Mouse (Mus musculus): ENCODE results near the gene Adsl. TPM values are rescaled to one million over a fixed set of nuclear protein-coding genes. Genes with fewer than 3 reads are reported as not detected.
"Not testable (repeated sequence)": the region's sequence is repeated elsewhere in the genome, so short reads cannot be mapped to it uniquely, and the experiment has no call there.

Adsl gene
- 69.8 and 72.3 TPM in 2 replicates for total RNA-seq (2017)

DNA sequence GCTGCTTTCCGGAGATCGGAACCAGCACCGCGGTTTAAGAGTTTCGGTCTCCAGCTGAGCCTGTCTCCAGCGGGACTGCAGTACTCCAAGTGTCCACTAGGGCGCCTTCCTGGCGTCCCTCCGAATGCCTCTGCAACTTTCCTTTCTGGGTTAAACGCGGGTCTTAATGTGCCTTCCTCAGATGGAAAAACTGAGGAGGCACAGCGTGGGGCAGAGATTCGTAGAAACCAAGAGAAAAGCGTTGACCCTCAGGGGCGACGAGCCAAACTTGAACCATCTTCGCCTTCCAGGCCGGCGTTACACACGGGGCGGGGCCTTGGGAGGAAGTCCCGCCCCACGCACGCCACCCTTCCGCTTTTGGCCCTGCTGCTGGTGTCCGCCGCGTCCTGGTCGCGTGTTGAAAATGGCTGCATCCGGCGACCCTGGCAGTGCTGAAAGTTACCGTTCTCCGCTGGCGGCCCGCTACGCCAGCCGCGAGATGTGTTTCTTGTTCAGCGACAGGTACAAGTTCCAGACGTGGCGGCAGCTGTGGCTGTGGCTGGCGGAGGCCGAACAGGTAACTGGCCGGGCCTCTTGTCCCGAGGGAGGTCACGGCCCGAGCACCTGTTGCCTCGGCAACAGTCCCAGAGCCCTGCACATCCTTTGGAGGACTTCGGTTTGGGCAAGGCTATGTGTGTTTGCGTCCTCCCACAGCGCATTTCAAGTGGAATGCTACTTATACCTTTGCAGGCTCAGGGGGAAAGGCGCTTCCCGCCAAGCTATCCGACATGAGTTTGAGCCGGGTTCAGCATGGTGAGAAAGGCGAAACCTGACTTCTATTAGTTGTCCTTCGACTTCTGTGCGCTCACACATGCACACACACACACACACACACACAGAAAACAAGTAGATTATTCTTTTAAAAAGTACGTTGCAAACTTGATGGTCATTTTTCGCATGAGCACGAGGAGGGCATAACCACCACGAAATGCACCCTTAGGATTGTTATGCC lies at the start of gene Adsl:
Gene Adsl (plus strand): TSS at position 346 of the 991 bp plus-strand sequence.
- ATAC-seq (ENCODE audit: extremely low read depth, insufficient number of reproducible peaks, low FRiP score, poor library complexity, severe bottlenecking), result peak; percentile 92

DNA sequence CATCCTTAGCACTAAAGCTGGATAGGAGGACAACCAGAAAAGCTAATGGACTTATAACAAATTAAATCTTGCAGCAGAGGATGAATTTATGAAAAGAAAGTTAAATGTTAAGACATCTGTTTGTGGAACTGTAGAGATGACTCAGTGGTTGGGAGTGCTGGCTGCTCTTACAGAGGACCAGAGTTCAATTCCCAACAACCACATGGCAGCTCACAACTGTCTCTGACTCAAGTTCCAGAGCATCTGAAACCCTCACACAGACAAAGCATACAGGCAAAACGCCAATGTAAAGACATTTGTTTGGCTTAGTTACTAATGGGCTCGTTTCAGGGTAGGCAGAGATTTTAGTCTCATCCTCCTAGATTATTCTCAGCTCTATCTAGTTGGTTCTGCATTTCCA lies 48.5 kb upstream of the Adsl start:
- no peak for ATAC-seq (ENCODE audit: extremely low read depth, insufficient number of reproducible peaks, low FRiP score, poor library complexity, severe bottlenecking)

DNA sequence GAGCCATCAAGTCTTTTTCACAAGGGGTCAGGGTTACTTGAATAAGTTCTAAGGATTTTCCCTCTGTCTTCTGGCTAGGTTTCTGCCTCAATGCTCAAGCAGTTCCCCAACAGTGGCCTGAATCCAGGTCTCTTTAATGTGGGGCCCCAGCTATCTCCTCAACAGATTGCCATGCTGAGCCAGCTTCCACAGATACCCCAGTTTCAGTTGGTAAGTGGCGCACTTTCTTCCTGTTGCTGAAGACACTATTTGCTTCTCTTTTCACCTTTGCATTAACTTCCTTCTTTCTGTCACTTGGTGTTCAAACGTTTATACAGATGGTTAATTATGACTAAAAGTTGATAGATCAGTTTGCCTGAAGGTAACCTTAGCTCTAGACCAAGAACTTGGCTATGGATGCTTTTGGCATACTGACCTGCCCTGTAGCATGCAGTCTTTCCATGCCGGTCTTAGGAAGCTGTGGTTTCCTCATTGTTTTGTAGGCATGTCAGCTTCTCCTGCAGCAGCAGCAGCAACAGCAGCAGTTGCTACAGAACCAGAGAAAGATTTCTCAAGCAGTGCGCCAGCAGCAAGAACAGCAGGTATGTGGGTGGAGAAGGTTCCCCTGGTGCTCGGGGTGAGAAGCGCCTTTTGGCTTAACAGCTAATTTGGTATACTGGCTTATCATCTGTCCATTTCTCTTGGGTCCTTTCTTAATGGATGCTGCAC lies 46.3 kb upstream of the Adsl start:
- peak; percentile 28; the same call in 1 of the 2 replicates for ATAC-seq (ENCODE audit: extremely low read depth, insufficient number of reproducible peaks, low FRiP score, poor library complexity, severe bottlenecking)

DNA sequence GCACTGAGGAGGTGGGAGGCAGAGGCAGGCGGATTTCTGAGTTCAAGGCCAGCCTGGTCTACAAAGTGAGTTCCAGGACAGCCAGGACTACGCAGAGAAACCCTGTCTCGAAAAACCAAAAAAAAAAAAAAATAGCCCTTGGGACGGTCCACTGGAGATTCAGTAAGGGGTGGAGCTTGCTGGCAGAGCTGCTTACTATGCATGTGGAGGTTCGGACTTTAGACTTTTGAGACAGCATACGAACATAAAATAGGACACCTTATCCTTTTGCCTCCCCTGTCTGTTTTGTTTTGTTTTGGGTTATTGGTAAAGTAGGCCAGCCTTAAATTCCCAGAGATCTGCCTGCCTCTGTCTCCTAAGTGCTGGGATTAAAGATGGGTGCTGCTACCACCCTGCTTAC lies 43.5 kb upstream of the Adsl start:
- not testable (repeated sequence) for ATAC-seq (ENCODE audit: extremely low read depth, insufficient number of reproducible peaks, low FRiP score, poor library complexity, severe bottlenecking)

DNA sequence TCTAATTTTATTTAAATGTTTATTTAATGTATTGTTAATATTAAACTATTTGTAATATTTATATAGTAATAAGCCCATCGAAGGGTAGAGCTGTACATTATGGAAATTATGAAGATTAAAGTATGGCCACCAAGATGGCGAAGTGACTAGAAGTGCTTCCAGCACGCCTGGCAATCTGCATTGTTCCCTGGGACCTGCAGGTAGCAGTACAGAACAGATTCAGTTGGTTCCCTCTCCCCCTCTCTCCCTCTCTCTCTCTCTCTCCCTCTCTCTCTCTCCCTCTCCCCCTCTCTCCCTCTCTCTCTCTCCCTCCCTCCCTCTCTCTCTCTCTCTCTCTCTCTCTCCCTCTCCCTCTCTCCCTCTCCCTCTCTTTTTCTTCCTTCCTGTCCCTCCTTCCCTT lies 38.1 kb upstream of the Adsl start:
- ATAC-seq (ENCODE audit: extremely low read depth, insufficient number of reproducible peaks, low FRiP score, poor library complexity, severe bottlenecking), result no peak

DNA sequence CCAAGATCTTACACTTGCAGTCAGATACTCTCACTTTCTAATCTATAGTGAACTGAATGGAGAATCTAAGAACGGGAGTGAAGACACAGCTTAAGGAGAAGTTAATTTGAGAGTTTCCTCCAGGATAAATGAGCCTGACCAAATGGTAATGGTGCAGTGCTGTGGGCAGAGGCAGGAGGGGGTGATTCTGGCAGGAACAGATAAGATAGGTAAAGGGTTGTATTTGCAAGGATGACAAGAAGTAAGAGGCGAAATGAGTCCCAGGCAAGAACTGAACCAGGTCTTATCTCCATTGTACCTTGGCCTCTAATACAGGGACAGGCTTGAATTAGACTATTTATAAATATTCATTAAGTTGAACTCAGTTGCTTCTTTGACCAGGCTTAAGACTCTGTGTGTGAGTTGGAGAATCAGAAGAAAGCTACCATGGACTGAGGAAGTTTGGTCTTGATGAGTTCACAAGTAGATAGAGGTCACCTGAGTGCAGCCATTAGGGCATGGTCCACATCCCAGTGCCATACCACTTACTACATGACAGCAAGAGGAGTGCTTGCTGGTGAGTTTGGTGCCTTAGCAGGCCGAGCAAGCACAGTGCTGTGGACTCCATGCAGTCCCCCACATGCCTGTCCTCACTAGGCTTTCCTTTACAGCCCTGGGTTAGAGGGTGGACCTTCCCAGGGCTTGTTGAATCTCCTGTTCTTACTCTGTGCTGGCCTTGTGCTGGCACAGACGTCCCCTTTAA lies 37.3 kb upstream of the Adsl start:
- ATAC-seq (ENCODE audit: extremely low read depth, insufficient number of reproducible peaks, low FRiP score, poor library complexity, severe bottlenecking), result no peak

DNA sequence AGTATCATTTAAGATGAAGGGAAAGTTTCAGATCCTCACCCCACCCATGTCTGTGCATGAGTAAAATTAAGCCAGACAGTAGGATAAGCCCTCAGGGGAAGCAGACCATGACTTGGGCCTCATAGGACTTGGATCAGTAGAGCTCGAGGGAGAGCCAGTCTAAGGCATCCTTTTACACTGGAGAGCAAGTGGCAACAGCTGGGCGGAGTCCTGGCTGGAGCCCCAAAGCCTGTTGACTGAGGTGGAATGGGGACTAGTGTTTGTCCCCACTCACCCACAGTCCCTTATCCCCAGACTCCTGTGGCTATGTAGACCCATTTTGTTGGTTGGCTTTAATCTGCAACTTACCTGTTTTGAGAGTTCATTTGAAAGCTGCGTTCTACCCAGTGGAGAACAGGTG lies 36.1 kb upstream of the Adsl start:
- ATAC-seq (ENCODE audit: extremely low read depth, insufficient number of reproducible peaks, low FRiP score, poor library complexity, severe bottlenecking), result no peak

DNA sequence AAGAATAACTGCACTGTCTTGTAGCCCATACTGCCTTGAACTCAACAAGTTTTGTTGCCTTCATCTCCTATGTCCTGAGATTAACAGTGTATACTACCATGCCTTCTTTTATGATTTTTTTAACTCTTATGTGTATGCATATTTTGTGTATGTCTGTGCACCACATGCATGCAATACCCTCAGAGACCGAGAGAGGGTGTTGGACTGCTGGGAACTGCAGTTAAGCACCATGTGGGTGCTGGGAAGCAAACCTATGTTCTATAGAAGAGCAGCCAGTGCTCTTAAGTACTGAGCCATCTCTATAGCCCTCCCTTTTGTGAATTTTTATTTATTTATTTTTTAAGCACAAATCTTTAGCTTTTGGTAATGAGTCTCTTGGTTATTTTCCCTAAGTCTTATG lies 34.5 kb upstream of the Adsl start:
- no peak for ATAC-seq (ENCODE audit: extremely low read depth, insufficient number of reproducible peaks, low FRiP score, poor library complexity, severe bottlenecking)

DNA sequence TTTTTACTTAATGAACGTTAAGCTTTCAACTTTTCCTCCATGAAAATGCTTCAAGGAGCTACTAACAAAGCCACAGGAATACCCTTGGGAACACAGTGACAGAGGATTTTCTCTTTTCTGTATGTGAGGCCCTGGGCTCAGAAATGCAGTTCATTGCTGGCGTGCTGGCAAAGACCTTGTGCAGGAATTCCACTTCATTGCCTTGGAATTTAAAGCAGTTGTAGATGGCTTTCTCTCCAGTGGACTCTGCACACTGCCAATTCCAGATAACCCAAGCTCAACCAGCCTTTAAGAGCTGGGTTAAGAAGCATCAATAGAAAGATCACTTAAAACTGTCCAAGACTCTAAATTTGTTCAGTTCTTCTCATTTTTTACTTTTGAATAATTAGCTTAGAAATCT lies 32.4 kb upstream of the Adsl start:
- no peak for ATAC-seq (ENCODE audit: extremely low read depth, insufficient number of reproducible peaks, low FRiP score, poor library complexity, severe bottlenecking)

DNA sequence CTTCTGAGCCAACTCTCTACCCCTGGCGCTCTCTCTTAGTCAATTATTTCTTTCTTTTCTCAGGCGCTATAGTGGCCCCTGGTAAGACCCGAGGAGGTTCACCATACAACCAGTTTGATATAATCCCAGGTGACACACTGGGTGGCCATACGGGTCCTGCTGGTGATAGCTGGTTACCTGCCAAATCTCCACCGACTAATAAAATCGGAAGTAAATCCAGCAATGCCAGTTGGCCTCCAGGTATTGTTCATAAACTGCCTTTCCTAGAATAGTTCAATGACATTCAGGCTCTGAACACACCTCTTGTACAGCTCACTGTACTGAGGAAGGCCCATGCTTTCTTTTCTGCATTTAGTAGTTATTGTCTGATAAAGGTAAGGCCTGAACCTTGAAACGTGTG lies 31.7 kb upstream of the Adsl start:
- ATAC-seq (ENCODE audit: extremely low read depth, insufficient number of reproducible peaks, low FRiP score, poor library complexity, severe bottlenecking), result no peak

DNA sequence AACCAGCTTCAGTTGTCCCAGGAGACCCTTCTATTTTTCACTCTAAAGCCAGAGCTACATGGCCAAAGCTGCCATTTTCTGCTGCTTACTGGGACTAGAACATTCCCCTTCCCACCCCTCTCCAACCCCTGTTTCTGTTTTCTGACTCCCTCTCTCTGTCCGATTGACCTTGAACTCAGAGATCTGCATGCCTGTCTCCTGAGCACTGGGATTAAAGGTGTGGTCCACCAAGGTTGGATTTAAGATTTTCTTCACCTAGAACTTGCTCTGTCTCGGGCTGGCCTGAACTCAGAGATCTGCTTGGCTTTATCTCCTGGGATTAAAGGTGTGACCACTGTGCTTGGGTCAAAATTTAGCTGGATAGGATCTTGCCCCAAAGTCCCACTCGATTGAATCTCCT lies 27.9 kb upstream of the Adsl start:
- ATAC-seq (ENCODE audit: extremely low read depth, insufficient number of reproducible peaks, low FRiP score, poor library complexity, severe bottlenecking), result no peak

DNA sequence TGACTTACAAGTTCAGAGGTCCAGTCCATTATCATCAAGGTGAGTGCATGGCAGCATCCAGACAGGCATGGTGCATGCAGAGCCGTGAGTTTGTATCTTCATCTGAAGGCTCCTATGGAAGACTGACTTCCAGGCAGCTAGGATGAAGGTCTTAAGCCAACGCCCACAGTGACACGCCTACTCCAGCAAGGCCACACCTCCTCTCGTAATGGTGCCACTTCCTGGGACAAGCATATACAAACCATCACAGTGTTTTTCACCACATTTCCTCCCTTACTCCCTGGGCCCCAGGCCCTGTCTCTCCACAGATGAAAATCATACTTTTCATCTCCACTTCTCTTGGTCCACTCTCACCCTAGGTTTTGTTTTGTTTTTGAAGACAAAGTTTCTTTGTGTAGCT lies 26.5 kb upstream of the Adsl start:
- no peak for ATAC-seq (ENCODE audit: extremely low read depth, insufficient number of reproducible peaks, low FRiP score, poor library complexity, severe bottlenecking)

DNA sequence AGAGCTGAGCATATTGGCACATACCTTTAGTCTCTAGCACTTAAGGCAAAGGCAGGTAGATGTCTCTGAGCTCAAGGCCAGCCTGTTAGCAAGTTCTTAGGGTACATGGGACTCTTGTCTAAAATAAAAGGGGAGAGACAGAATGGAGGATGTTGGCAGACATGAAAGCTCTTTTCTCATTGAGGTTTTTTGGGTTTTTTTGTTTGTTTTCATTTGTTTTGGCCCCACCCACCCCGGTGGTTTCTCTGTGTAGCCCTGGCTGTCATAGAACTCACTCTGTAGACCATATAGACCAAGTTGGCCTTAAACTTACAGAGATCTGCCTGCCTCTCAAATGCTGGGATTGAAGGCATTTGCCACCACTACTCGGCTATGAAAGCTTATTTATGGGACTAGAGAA lies 24.1 kb upstream of the Adsl start:
- no peak for ATAC-seq (ENCODE audit: extremely low read depth, insufficient number of reproducible peaks, low FRiP score, poor library complexity, severe bottlenecking)

DNA sequence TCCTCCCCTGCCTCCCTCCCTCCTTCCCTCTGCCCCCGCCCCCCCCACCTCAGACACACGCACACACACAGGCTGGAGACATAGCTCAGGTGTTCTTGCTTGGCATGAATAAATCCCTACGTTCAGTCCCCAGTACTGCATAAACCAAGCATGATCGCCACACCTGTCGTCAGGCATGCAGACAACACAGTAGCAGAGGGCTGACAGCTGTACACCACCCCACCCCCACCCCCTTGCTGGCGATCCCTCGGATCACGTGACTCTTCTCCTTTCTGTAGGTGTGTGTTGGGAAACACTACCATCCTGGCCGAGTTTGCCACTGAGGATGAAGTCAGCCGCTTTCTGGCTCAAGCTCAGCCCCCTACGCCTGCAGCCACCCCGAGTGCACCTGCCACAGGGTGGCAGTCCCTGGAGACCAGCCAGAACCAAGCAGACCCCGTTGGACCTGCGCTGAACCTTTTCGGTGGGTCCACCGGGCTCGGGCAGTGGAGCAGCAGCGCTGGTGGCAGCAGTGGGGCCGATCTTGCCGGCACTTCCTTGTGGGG lies 19.4 kb upstream of the Adsl start:
- ATAC-seq (ENCODE audit: extremely low read depth, insufficient number of reproducible peaks, low FRiP score, poor library complexity, severe bottlenecking), result no peak

DNA sequence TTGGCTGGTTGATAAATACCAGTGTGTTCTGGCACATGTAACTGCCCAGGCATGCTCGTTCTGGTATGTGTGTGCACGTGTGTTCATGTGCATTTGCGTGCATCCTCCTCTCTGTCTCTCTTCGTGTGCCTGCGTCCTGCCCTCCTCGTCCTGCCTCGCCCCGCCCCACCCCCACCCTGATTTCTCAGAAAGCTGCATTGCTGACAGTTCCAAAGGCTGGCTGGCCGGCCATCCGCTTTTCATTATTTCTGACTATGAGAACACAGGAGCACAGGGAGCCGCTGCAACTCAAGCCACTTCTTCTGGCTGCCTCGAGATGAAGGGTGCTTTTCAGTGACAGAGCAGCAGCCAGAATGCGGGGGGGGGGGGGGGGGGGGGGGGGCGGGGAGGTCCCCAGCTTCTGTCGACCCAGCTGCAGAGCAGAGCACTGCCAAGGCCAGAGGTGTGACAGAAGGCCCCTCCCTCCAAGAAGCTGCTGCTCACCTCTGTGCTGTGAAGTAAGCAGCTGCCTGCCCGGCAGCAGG lies 18.2 kb upstream of the Adsl start:
- ATAC-seq (ENCODE audit: extremely low read depth, insufficient number of reproducible peaks, low FRiP score, poor library complexity, severe bottlenecking), result no peak

DNA sequence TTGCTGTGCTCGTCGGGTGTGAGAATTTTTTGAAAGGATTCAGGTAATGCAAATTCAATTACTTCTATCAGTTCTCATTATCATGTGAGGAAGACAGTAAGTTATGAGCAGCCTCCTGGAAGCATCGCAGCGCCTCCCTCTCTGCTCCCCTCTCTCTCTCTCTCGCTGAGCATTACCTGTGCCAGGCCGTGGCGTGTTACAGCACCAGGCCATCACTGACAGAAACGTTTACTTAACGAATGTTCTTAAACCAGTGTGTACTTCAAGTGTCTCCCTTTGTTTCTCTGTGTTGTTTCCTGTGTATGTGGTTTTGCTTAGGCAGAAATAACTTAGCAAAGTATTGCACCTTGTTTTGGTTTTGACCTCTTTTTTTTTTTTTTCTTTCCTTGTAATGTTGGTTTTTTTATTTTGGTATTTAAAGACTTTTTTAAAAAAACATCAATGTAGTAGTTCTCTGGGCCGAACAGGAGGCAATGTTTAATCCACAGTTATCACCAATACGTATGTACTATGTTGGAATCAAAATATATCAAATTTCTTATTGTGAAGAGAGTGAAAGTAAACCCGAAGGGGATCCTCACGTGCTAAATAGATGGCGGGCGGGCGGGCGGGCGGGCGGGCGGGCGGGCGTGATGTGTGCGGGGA lies 17.5 kb upstream of the Adsl start:
- not testable (repeated sequence) for ATAC-seq (ENCODE audit: extremely low read depth, insufficient number of reproducible peaks, low FRiP score, poor library complexity, severe bottlenecking)

DNA sequence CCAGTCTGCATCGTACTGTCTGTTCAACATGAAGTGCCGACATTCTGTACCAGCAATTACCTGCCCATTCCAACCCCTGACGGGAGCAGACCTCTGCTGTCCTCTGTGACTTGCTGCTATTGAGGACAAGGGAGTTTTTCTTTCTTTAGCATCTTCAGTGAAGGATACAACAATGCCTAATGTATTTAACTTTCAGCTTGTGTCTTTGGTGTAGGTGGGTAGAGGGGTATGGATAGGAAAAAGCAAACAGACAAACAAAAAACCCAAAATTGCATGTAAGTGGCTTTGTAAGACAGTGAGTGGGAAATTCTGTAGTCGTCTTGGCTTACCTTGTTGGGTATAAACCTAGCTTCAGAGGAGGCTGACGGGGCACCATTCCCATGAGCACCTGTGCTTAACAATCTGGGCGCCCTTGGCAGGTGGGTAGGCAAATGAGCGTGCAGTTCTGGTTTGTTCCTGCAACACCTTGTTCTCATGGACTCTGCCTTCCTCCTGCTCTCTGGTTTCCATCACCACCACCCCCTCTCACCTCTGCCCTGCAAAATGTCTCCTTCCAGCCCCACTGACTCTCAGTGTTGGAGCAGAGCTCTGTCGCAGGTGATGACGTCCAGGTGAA lies 16.8 kb upstream of the Adsl start:
- no peak for ATAC-seq (ENCODE audit: extremely low read depth, insufficient number of reproducible peaks, low FRiP score, poor library complexity, severe bottlenecking)

DNA sequence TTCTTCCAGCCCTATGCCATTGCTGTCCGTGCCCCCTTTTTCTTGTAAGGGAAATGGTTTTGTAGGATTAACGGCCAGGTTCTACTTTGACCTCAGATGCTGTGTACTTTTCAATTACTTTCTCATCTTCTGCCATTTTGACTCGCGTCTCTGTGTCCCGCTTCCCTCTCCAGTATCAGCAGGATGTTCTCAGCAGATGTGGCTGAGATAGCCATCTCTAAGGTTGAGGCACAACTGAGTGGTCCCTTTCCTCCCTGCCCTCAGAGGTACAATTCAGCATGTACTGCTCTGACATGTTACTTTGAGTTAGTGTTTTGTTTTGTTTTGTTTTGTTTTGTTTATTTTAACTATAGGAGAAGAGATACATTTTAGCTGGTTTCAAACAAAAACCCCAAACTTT lies 13.4 kb upstream of the Adsl start:
- ATAC-seq (ENCODE audit: extremely low read depth, insufficient number of reproducible peaks, low FRiP score, poor library complexity, severe bottlenecking), result no peak
